32 mouse cellular contexts compared by ENCODE assay signal in the genomic region with DNA sequence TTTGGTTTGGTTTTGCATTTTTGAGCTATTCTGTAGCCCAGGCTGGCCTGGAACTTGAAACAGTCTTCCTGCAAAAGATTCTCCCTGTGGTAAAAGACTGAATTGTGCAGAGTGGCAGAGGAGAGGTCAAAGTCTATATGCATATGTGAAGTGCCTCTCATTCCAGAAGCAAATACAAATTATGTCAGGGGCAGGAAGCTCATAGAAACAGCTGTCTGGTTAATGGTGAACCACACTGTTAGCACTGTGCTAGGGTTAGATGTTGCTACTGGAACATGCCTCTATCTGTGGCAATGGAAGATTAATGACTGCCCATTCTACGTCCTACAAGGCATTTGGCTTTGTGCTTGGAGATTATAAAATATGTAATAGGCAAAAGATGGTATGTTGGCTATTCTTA.
DNase-seq lines count a peak whose midpoint lies in the region; ATAC-seq and TF ChIP-seq lines count a peak whose summit lies in the region.
"Had no signal": no experiment of that assay in that cellular context is flagged by ENCODE, and none has a peak within 500 bp of the region (broad histone marks: within the 10 kb centered on the region; RNA-seq: fewer than 3 reads in every experiment).

No protein-coding gene starts in this region.

- no peaks in the 10 kb centered on the region for H3K27me3 ChIP-seq in kidney, adult 2 months (replicated peaks; ENCODE audit: control insufficient read depth, insufficient read depth, low read length)
- no peaks in the 10 kb centered on the region for H3K27me3 ChIP-seq in kidney, embryonic 15.5 days
- no peaks in the 10 kb centered on the region; the same call in 1 of the 2 replicates for H3K27me3 ChIP-seq in liver, embryonic 15.5 days
- 0 out of 2 replicates have a peak, but pooled peaks cover 3% of the 10 kb centered on the region for H3K27me3 ChIP-seq in stomach, embryonic 15.5 days (replicated peaks)
- H3K27me3 ChIP-seq in stomach, postnatal 0 days (ENCODE audit: control insufficient read depth, insufficient read depth, low read length), result no peaks in the 10 kb centered on the region
- H3K27me3 ChIP-seq: embryonic facial prominence, embryonic 13.5 days; hindbrain, embryonic 12.5 days; limb, embryonic 15.5 days; midbrain, embryonic 12.5 days; neural tube, embryonic 12.5 days had no signal

- no peak for TF ChIP-seq EP300 in stomach, postnatal 0 days (optimal IDR thresholded peaks at IDR 0.05)

- no peaks in the 10 kb centered on the region for H3K9me3 ChIP-seq in kidney, embryonic 15.5 days (replicated peaks)
- no peaks in the 10 kb centered on the region for H3K9me3 ChIP-seq in liver, embryonic 15.5 days (replicated peaks)
- no peaks in the 10 kb centered on the region for H3K9me3 ChIP-seq in stomach, embryonic 15.5 days
- H3K9me3 ChIP-seq in stomach, postnatal 0 days (ENCODE audit: control insufficient read depth, low read length), result no peaks in the 10 kb centered on the region
- H3K9me3 ChIP-seq: embryonic facial prominence, embryonic 13.5 days; forebrain, embryonic 10.5 days; hindbrain, embryonic 12.5 days; limb, embryonic 10.5 days; limb, embryonic 15.5 days; midbrain, embryonic 12.5 days; neural tube, embryonic 12.5 days had no signal

- 0 out of 2 replicates have a peak, but pooled peaks cover 3% of the 10 kb centered on the region for H3K4me1 ChIP-seq in kidney, adult 2 months (ENCODE audit: control insufficient read depth, insufficient read depth, low read length)
- 0 out of 2 replicates have a peak, but pooled peaks cover 6% of the 10 kb centered on the region for H3K4me1 ChIP-seq in kidney, embryonic 15.5 days
- H3K4me1 ChIP-seq in liver, embryonic 15.5 days (replicated peaks), result no peaks in the 10 kb centered on the region
- peaks cover 7% of the 10 kb centered on the region; the same call in 1 of the 2 replicates for H3K4me1 ChIP-seq in stomach, embryonic 15.5 days
- no peaks in the 10 kb centered on the region for H3K4me1 ChIP-seq in stomach, postnatal 0 days (replicated peaks; ENCODE audit: control insufficient read depth, insufficient read depth)
- H3K4me1 ChIP-seq: limb, embryonic 10.5 days; limb, embryonic 15.5 days; neural tube, embryonic 12.5 days had no signal

- no peaks in the 10 kb centered on the region for H3K36me3 ChIP-seq in kidney, adult 2 months (ENCODE audit: control insufficient read depth, insufficient read depth, low read length)
- H3K36me3 ChIP-seq in kidney, embryonic 15.5 days, result no peaks in the 10 kb centered on the region
- no peaks in the 10 kb centered on the region for H3K36me3 ChIP-seq in liver, embryonic 15.5 days (replicated peaks)
- no peaks in the 10 kb centered on the region for H3K36me3 ChIP-seq in stomach, embryonic 15.5 days
- H3K36me3 ChIP-seq in stomach, postnatal 0 days (ENCODE audit: control insufficient read depth, insufficient read depth, low read length), result no peaks in the 10 kb centered on the region
- H3K36me3 ChIP-seq: embryonic facial prominence, embryonic 13.5 days; forebrain, embryonic 10.5 days; G1E; hindbrain, embryonic 12.5 days; limb, embryonic 10.5 days; limb, embryonic 15.5 days; midbrain, embryonic 12.5 days; neural tube, embryonic 12.5 days had no signal

- H3K27ac ChIP-seq in kidney, adult 2 months (ENCODE audit: insufficient read depth, low read depth, low read length), result no peak overlapping the region
- no peak overlapping the region for H3K27ac ChIP-seq in kidney, embryonic 15.5 days
- no peak overlapping the region for H3K27ac ChIP-seq in liver, embryonic 15.5 days (replicated peaks)
- no peak overlapping the region for H3K27ac ChIP-seq in stomach, embryonic 15.5 days
- no peak overlapping the region for H3K27ac ChIP-seq in stomach, postnatal 0 days (replicated peaks)
- H3K27ac ChIP-seq: embryonic facial prominence, embryonic 13.5 days; forebrain, embryonic 10.5 days; gastrocnemius, adult 2 months; hindbrain, embryonic 12.5 days; hindbrain, postnatal 0 days; limb, embryonic 10.5 days; limb, embryonic 15.5 days; midbrain, embryonic 12.5 days; neural tube, embryonic 12.5 days had no signal

- no peak for ATAC-seq in kidney, embryonic 15.5 days (replicated peaks; ENCODE audit: low FRiP score)
- ATAC-seq in liver, embryonic 15.5 days (ENCODE audit: insufficient read depth), result peak; percentile 54; the same call in 1 of the 2 replicates
- peak; percentile 45; the same call in 1 of the 2 replicates for ATAC-seq in stomach, embryonic 15.5 days (ENCODE audit: insufficient read depth, low FRiP score, low read depth)
- no peak for ATAC-seq in stomach, postnatal 0 days (ENCODE audit: low FRiP score, low TSS enrichment)
- ATAC-seq: forebrain, embryonic 16.5 days; hindbrain, postnatal 0 days; Patski had no signal

- WGBS in kidney, adult 2 months, result 46% methylated on average over 1 of the region's 1 CpGs
- WGBS in kidney, embryonic 15.5 days, result 60% methylated on average over 1 of the region's 1 CpGs
- 28% methylated on average over 1 of the region's 1 CpGs for WGBS in liver, embryonic 15.5 days (ENCODE audit: insufficient replicate concordance)
- WGBS in stomach, embryonic 15.5 days, result 40% methylated on average over 1 of the region's 1 CpGs
- WGBS in stomach, postnatal 0 days, result 37% methylated on average over 1 of the region's 1 CpGs

- no peak for TF ChIP-seq POLR2A in kidney, adult 2 months (IDR thresholded peaks at IDR 0.05; ENCODE audit: low read depth, low read length)

- TF ChIP-seq CTCF in kidney, adult 2 months (conservative IDR thresholded peaks at IDR 0.05; ENCODE audit: insufficient read depth, insufficient read length, low read depth, low read length), result no peak
- TF ChIP-seq CTCF in stomach, postnatal 0 days (IDR thresholded peaks at IDR 0.05; ENCODE audit: low read depth), result no peak

- no peak overlapping the region for H3K4me3 ChIP-seq in kidney, adult 2 months (ENCODE audit: insufficient read depth, low read depth, low read length)
- H3K4me3 ChIP-seq in kidney, embryonic 15.5 days (replicated peaks), result no peak overlapping the region
- no peak overlapping the region for H3K4me3 ChIP-seq in liver, embryonic 15.5 days (replicated peaks)
- no peak overlapping the region for H3K4me3 ChIP-seq in stomach, embryonic 15.5 days (replicated peaks)
- H3K4me3 ChIP-seq in stomach, postnatal 0 days (ENCODE audit: low read depth, low read length), result no peak overlapping the region
- H3K4me3 ChIP-seq: embryonic facial prominence, embryonic 13.5 days; forebrain, embryonic 10.5 days; gastrocnemius, adult 2 months; hindbrain, embryonic 12.5 days; limb, embryonic 10.5 days; limb, embryonic 15.5 days; megakaryocyte, embryonic 14.5 days; midbrain, embryonic 12.5 days; myocyte; neural tube, embryonic 12.5 days had no signal

- peak; percentile 60 for DNase-seq in kidney, adult 2 months
- no peak for DNase-seq in liver
- DNase-seq in stomach, postnatal 0 days (ENCODE audit: low spot score), result no peak
- no peak for DNase-seq in cerebellum, postnatal 36 days
- DNase-seq in T-cell, adult 2 months (ENCODE audit: low spot score), result no peak
- DNase-seq: adrenal gland, postnatal 14 days; cerebellum, adult 11-12 months; cerebellum, adult 9-11 months; gastrocnemius, adult 2 months; gastrocnemius, postnatal 36 days; heart, adult 18-20 months; heart, postnatal 36 days; layer of hippocampus, adult 9-11 months; lung, adult 2 months; lung, postnatal 4 days had no signal

- H3K9ac ChIP-seq in kidney, embryonic 15.5 days, result no peak overlapping the region
- H3K9ac ChIP-seq in liver, embryonic 15.5 days, result no peak overlapping the region
- no peak overlapping the region for H3K9ac ChIP-seq in stomach, embryonic 15.5 days
- H3K9ac ChIP-seq in stomach, postnatal 0 days (ENCODE audit: low read length), result no peak overlapping the region
- H3K9ac ChIP-seq: embryonic facial prominence, embryonic 13.5 days; hindbrain, embryonic 12.5 days; limb, embryonic 15.5 days; midbrain, embryonic 12.5 days; neural tube, embryonic 12.5 days had no signal

- H3K4me2 ChIP-seq in kidney, embryonic 15.5 days, result no peak overlapping the region
- H3K4me2 ChIP-seq in liver, embryonic 15.5 days, result no peak overlapping the region
- no peak overlapping the region for H3K4me2 ChIP-seq in stomach, embryonic 15.5 days
- no peak overlapping the region for H3K4me2 ChIP-seq in stomach, postnatal 0 days (replicated peaks; ENCODE audit: low read depth)
- H3K4me2 ChIP-seq: embryonic facial prominence, embryonic 13.5 days; heart, embryonic 11.5 days; hindbrain, embryonic 12.5 days; limb, embryonic 15.5 days; midbrain, embryonic 12.5 days; neural tube, embryonic 12.5 days had no signal

Comparison
In these comparisons a context has a peak if more than half of its experiments do, and no peak if none do; other contexts are left out.
1. ATAC-seq: peak in liver, embryonic 15.5 days (single experiment) and stomach, embryonic 15.5 days (single experiment); none in kidney, embryonic 15.5 days (single experiment) and stomach, postnatal 0 days (single experiment).